Mouse (Mus musculus) MEL (cell line): ENCODE measurements around the gene Heatr6. TPM values are rescaled to one million over a fixed set of nuclear protein-coding genes. Genes with fewer than 3 reads are reported as not detected.

Experiments used
- DNase-seq: peaks from one replicate; pipeline ENCODE4 v3.0.0; 2011; ENCODE audit warnings: low read depth, low spot score
- H3K27ac ChIP-seq: 2 replicates; pipeline ENCODE4 v1.5.1; 2012; ENCODE audit warnings: low read depth, mild to moderate bottlenecking, control low read depth, low read length, moderate library complexity; ENCODE audit not compliant: control insufficient read depth
- H3K27me3 ChIP-seq, 2 experiments: fragments of 150-350 bp in 1 of 2; sonication (generic) in 1 of 2; 2 replicates each; pipeline ENCODE4 v1.6.1; 2012; ENCODE audit warnings: low read length in 2 of 2, mild to moderate bottlenecking in 2 of 2, improper control_type of control experiment in 1 of 2, moderate library complexity in 1 of 2; ENCODE audit not compliant: insufficient read depth in 2 of 2, control insufficient read depth in 1 of 2
- H3K36me3 ChIP-seq, 2 experiments: 2 replicates each; pipeline ENCODE4 v1.6.1; 2012 to 2014; ENCODE audit warnings: low read length in 2 of 2, improper control_type of control experiment in 1 of 2, inconsistent platforms in 1 of 2, mild to moderate bottlenecking in 1 of 2; ENCODE audit not compliant: insufficient read depth in 2 of 2, control insufficient read depth in 1 of 2
- H3K4me1 ChIP-seq, 2 experiments: fragments of 150-350 bp in 1 of 2; sonication (generic) in 1 of 2; 2 replicates each; pipeline ENCODE4 v1.6.1; 2012; ENCODE audit warnings: low read length in 2 of 2, improper control_type of control experiment in 1 of 2, mild to moderate bottlenecking in 1 of 2; ENCODE audit not compliant: insufficient read depth in 2 of 2, control insufficient read depth in 1 of 2
- H3K4me3 ChIP-seq, 2 experiments: fragments of 150-350 bp in 1 of 2; sonication (generic) in 1 of 2; 2 replicates each; pipeline ENCODE4 v1.5.1; 2012; ENCODE audit warnings: low read depth in 2 of 2, low read length in 2 of 2, mild to moderate bottlenecking in 2 of 2, moderate library complexity in 2 of 2, control low read depth in 1 of 2, improper control_type of control experiment in 1 of 2; ENCODE audit not compliant: control insufficient read depth in 1 of 2, insufficient read depth in 1 of 2
- H3K79me2 ChIP-seq: 2 replicates; pipeline ENCODE4 v1.6.1; 2012; ENCODE audit warnings: mild to moderate bottlenecking, low read length, moderate library complexity; ENCODE audit not compliant: control insufficient read depth, poor library complexity, insufficient read depth
- H3K9ac ChIP-seq: 2 replicates; pipeline ENCODE4 v1.6.1; 2012; ENCODE audit warnings: low read depth, mild to moderate bottlenecking, control low read depth, low read length, moderate library complexity; ENCODE audit not compliant: control insufficient read depth, poor library complexity, severe bottlenecking
- H3K9me3 ChIP-seq: fragments of 150-350 bp; sonication (generic); replicated peaks from 2 replicates; pipeline ENCODE4 v1.6.1; 2012; ENCODE audit warnings: mild to moderate bottlenecking, low read length, improper control_type of control experiment, moderate library complexity; ENCODE audit not compliant: insufficient read depth
- CHD1 ChIP-seq: IDR thresholded peaks from 2 replicates; pipeline ENCODE4 v1.6.1; 2012; ENCODE audit warnings: low read depth, mild to moderate bottlenecking, inconsistent platforms, low read length, improper control_type of control experiment
- CTCF ChIP-seq, 3 experiments: IDR thresholded peaks in 2 of 3; conservative IDR thresholded peaks in 1 of 3; 2 replicates each; pipeline ENCODE4 v1.5.1; 2011 to 2012; ENCODE audit warnings: low read length in 3 of 3, low read depth in 2 of 3, mild to moderate bottlenecking in 2 of 3, improper control_type of control experiment in 1 of 3, inconsistent platforms in 1 of 3, mixed read lengths in 1 of 3, moderate library complexity in 1 of 3; ENCODE audit not compliant: control insufficient read depth in 1 of 3, insufficient read depth in 1 of 3, poor library complexity in 1 of 3, severe bottlenecking in 1 of 3
- E2F4 ChIP-seq: IDR thresholded peaks from 2 replicates; pipeline ENCODE4 v1.6.1; 2011; ENCODE audit warnings: low read depth, low read length, improper control_type of control experiment, borderline replicate concordance
- EP300 ChIP-seq, 2 experiments: IDR thresholded peaks; 2 replicates each; pipeline ENCODE4 v1.6.1; 2011; ENCODE audit warnings: improper control_type of control experiment in 2 of 2, low read length in 2 of 2, low read depth in 1 of 2, mild to moderate bottlenecking in 1 of 2
- GATA1 ChIP-seq: IDR thresholded peaks from 2 replicates; pipeline ENCODE4 v1.6.1; 2011; ENCODE audit warnings: low read depth, low read length, improper control_type of control experiment
- HCFC1 ChIP-seq: IDR thresholded peaks from 2 replicates; pipeline ENCODE4 v1.6.1; 2012; ENCODE audit warnings: low read depth, mild to moderate bottlenecking, inconsistent platforms, low read length, improper control_type of control experiment, moderate library complexity
- JUND ChIP-seq: IDR thresholded peaks from 2 replicates; pipeline ENCODE4 v1.6.1; 2011; ENCODE audit warnings: low read depth, mild to moderate bottlenecking, improper control_type of control experiment, low read length
- MAFK ChIP-seq: IDR thresholded peaks from 2 replicates; pipeline ENCODE4 v1.6.1; 2011; ENCODE audit warnings: low read depth, mild to moderate bottlenecking, low read length, improper control_type of control experiment, borderline replicate concordance
- MAX ChIP-seq: IDR thresholded peaks from 2 replicates; pipeline ENCODE4 v1.6.1; 2011; ENCODE audit warnings: low read length, improper control_type of control experiment
- MXI1 ChIP-seq: IDR thresholded peaks from 2 replicates; pipeline ENCODE4 v1.6.1; 2011; ENCODE audit warnings: mild to moderate bottlenecking, low read depth, low read length, improper control_type of control experiment
- NELFE ChIP-seq: IDR thresholded peaks from 2 replicates; pipeline ENCODE4 v1.6.1; 2011; ENCODE audit warnings: low read depth, low read length, improper control_type of control experiment
- POLR2AphosphoS5 ChIP-seq: IDR thresholded peaks from 2 replicates; pipeline ENCODE4 v1.6.1; 2012; ENCODE audit warnings: low read depth, borderline replicate concordance, mild to moderate bottlenecking, inconsistent platforms, low read length, moderate library complexity, mixed read lengths
- RAD21 ChIP-seq: IDR thresholded peaks from 2 replicates; pipeline ENCODE4 v1.6.1; 2011; ENCODE audit warnings: mild to moderate bottlenecking, low read depth, low read length, improper control_type of control experiment
- SMC3 ChIP-seq: IDR thresholded peaks from 2 replicates; pipeline ENCODE4 v1.6.1; 2011; ENCODE audit warnings: low read depth, low read length, improper control_type of control experiment
- TCF12 ChIP-seq: IDR thresholded peaks from 2 replicates; pipeline ENCODE4 v1.6.1; 2014; ENCODE audit warnings: low read depth, mild to moderate bottlenecking, inconsistent platforms, low read length, improper control_type of control experiment, moderate library complexity
- UBTF ChIP-seq: IDR thresholded peaks from 2 replicates; pipeline ENCODE4 v1.6.1; 2012; ENCODE audit warnings: low read depth, mild to moderate bottlenecking, inconsistent platforms, low read length, improper control_type of control experiment, moderate library complexity, borderline replicate concordance; ENCODE audit not compliant: insufficient read depth
- USF1 ChIP-seq: IDR thresholded peaks from 2 replicates; pipeline ENCODE4 v1.6.1; 2014; ENCODE audit warnings: low read depth, mild to moderate bottlenecking, inconsistent platforms, low read length, improper control_type of control experiment, moderate library complexity
- USF2 ChIP-seq, 2 experiments: IDR thresholded peaks; 2 replicates each; pipeline ENCODE4 v1.6.1; 2011 to 2012; ENCODE audit warnings: improper control_type of control experiment in 2 of 2, low read length in 2 of 2, borderline replicate concordance in 1 of 2, inconsistent platforms in 1 of 2, low read depth in 1 of 2, mild to moderate bottlenecking in 1 of 2; ENCODE audit not compliant: insufficient read depth in 1 of 2
- ZC3H11A ChIP-seq: IDR thresholded peaks from 2 replicates; pipeline ENCODE4 v1.6.1; 2012; ENCODE audit warnings: low read depth, mild to moderate bottlenecking, inconsistent platforms, low read length, improper control_type of control experiment
- ZKSCAN1 ChIP-seq: IDR thresholded peaks from 2 replicates; pipeline ENCODE4 v1.6.1; 2012; ENCODE audit warnings: low read depth, mild to moderate bottlenecking, inconsistent platforms, low read length, improper control_type of control experiment, moderate library complexity
- polyA plus RNA-seq, 2 experiments: library from polyadenylated mRNA; stranded (reverse) in 1 of 2; unstranded in 1 of 2; fragments of >175 nt in 1 of 2; fragments of >200 nt in 1 of 2; gene quantifications; 2 replicates each; pipeline versions ENCODE4 v1.2.1 to v1.2.4; 2012; ENCODE audit warnings: low replicate concordance in 2 of 2, low read depth in 1 of 2; ENCODE audit not compliant: insufficient read length in 2 of 2, insufficient read depth in 1 of 2, missing spikeins in 1 of 2
- total RNA-seq: library from RNA; depleted of rRNA; stranded (reverse); fragments of 300-350 nt; gene quantifications from 2 replicates; pipeline ENCODE4 v1.2.3, GENCODE M21; 2012

Heatr6 gene
- total and polyA plus RNA-seq, 3 experiments = 17.3 to 21.2 TPM; not detected in 1

- H3K27ac ChIP-seq = no peak overlapping the region
- H3K4me3 ChIP-seq = no peak overlapping the region
- H3K79me2 ChIP-seq = no peaks in the 10 kb centered on the region
- no peak for TF ChIP-seq HCFC1
- TF ChIP-seq E2F4 = no peak
- no peak for TF ChIP-seq USF1
- TF ChIP-seq ZKSCAN1 = no peak
- no peak for TF ChIP-seq RAD21
- TF ChIP-seq JUND = no peak
- TF ChIP-seq POLR2AphosphoS5 = no peak
- TF ChIP-seq SMC3 = no peak
- TF ChIP-seq USF2 (IDR thresholded peaks at IDR 0.05; ENCODE audit: borderline replicate concordance in 1 of 2, insufficient read depth in 1 of 2, low read depth in 1 of 2, low read length in 2 of 2) = no peak
- no peak for TF ChIP-seq TCF12
- TF ChIP-seq EP300 (IDR thresholded peaks at IDR 0.05; ENCODE audit: low read depth in 1 of 2, low read length in 2 of 2) = no peak
- DNase-seq = no peak
- peaks cover 5 to 14% of the 10 kb centered on the region in 2 experiments for H3K27me3 ChIP-seq
- H3K4me1 ChIP-seq = no peaks in the 10 kb centered on the region
- H3K9me3 ChIP-seq = no peaks in the 10 kb centered on the region
- no peaks in the 10 kb centered on the region for H3K36me3 ChIP-seq
- H3K9ac ChIP-seq = no peak overlapping the region
Measured at GRCm38 (mm10) chr11:83810441-83810840, 56.9 kb downstream of the Heatr6 start.

GRCm38 (mm10) chr11:83815191-83815590 is 61.7 kb downstream of the Heatr6 start:
- no peak overlapping the region for H3K4me3 ChIP-seq
- no peak for DNase-seq
- TF ChIP-seq MXI1 (no peak), MAFK (no peak), CHD1 (no peak), GATA1 (no peak), UBTF (no peak), ZC3H11A (no peak), CTCF (IDR thresholded peaks at IDR 0.05 in 2 of 3, conservative IDR thresholded peaks at IDR 0.05 in 1 of 3; ENCODE audit: control insufficient read depth in 1 of 3, insufficient read depth in 1 of 3, low read depth in 2 of 3, low read length in 3 of 3, poor library complexity in 1 of 3, severe bottlenecking in 1 of 3) (no peak), NELFE (no peak), MAX (no peak), USF1 (no peak)
- TF ChIP-seq, all 39 proteins: peak for 0
- Histone ChIP-seq H3K27ac (no peak overlapping the region), H3K79me2 (no peaks in the 10 kb centered on the region), H3K27me3 (peaks cover 5 to 14% of the 10 kb centered on the region in 2 experiments), H3K36me3 (no peaks in the 10 kb centered on the region), H3K9me3 (no peaks in the 10 kb centered on the region), H3K4me1 (no peaks in the 10 kb centered on the region), H3K9ac (no peak overlapping the region)
